Mouse (Mus musculus): Measurements from ENCODE around the gene Map10.

Gene Map10

DNA sequence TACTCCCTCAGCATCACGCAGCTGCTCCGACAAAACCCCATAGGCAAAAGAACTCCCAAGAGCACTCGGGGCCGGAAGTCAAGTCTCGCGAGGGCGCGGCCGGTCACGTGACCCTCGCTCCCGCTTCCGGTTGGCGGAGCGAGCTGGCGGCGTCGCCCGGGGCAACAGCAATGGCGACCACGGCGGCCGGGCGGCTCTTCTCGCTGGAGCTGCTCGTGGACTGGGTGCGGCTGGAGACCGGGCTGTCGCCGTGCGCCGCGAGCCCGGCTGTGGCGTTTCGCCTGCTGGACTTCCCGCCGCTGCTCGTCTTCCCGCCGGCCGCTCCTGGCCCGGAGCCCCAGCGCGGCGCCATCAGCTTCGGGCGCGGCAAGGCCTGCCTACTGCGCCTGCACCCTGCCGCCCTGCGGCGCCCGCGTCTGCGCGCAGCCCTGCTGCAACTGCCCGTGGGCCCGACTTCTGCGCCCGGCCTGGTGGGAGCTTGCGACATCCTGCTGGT lies at the start of gene Map10:
Gene Map10 (plus strand): TSS at position 119 of the 496 bp plus-strand sequence.
- DNase-seq: peak; percentile 89

DNA sequence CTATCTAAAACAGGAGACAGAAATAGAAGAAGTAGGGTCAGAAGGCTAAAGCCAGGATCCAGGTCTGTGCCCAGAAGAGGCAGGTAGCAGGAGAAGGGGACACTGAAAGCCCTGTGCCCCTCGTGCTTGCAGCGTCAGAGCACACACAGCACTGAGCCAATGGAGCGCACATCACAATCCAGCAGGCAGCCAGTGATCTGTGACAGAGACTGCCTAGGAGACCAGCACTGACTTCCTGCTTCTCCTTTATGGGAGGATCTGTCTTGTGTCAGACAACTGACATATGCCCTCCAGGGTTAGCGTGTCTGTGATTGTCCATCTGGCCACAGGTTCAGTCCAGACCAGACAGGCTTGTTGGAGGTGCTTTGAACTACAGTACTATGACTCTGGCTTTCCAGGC lies 49.3 kb upstream of the Map10 start:
- no peak for DNase-seq

DNA sequence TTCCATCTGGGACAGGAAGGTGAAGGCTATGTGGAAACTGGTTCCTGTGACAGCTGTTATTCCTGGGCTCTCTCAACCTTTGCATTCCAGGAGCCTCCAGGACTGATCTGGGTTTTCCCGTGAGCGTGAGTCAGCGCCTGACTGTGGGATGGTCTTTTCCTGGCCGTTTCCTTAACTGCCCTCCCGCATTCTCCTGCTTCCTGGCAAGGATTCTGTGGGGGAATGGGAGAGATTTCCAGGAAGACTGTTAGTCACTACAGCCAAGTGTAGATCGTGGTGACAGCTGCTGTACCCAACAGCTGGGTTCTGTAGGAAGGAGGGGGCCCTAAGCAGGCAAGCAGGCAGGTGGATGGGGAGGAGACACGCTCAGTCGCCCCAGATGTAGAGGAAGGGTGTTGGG lies 45.3 kb upstream of the Map10 start:
- no peak for DNase-seq

DNA sequence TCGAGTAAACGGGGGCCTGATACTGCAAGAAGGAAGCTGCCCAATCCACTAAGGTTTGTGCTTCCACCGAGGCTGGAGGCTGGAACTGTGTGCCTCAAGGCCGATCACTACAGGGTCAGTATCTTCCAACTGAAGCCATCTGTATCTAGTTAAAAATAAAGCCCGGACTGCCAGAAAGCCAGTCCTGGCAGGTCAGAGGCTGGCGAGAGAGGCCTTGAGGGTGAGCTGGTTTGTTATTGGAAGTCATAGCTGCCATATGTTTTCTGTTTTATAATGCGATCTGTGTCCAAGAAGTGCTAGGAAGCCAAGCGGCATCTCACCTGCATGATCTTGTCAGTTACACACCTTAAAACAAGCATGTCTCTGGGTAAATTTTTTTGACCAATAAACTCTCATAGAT lies 43.2 kb upstream of the Map10 start:
- peak; percentile 76 for DNase-seq

DNA sequence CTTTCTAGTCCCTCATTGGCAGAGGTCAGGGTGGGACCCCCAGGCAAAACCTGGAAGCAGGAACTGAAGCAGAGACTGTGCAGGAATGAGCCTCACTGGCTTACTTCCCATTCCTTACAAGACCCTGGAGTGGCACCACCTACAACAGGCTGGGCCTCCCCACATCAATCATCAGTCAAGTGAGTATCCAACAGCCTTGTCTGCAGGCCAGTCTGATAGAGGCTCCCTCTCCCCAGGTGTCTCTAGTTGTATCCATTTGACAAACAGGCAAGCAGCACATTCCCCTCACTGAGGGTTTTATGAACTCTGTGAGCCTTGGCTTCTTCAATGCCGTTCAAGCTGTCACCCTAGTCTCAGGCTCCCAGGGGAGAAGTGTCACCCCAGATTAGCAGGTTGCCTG lies 40.8 kb upstream of the Map10 start:
- DNase-seq: no peak

DNA sequence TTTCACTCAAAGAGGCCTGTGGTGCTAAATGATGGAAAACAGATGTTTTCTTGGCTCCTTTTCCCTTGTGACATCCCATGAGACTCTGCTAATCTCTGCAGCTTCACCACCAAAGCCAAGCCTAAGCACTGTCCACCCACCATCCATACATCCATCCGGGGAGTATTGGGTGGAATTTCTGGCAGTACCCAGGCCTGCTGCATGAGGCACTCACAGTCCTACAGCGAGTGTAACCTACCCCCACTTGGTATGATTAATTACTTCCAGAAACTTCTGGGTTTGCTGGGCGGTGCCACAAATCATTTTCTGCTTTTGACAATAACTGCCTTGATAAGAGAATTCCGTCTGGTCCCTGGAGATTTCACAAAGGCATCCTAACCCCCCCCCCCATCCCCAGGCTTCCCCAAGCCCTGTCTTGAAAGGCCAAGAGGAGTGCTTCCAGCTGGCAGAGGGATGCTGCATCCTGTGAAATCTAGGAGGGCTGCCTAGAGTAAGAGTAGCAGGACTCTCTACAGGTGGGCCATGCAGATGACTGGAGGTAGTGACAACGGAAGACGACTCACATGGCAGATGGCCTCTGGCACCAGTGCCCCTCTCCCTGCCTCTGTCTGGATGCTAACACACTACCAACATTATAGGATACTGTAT lies 31.1 kb upstream of the Map10 start:
- DNase-seq: no peak

DNA sequence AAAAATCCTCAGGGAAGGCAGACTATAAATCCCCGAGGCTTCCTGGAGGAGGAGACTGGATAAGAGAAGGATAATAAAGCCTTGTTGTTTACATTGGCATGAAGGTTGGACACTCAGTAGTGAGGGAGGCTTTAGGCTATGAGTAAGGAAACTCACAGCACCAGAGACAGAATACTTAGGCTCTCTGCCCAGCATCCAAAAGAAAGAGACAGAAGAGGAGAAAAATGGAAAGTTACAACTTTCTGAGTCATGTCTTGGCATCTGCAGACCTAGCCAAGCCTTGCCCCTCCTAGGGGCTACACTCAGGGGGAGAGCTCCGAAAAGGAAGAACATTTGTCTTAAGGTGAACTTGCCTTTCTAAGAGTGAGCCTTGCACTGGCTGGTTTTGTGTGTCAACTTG lies 30.0 kb upstream of the Map10 start:
- DNase-seq: no peak

DNA sequence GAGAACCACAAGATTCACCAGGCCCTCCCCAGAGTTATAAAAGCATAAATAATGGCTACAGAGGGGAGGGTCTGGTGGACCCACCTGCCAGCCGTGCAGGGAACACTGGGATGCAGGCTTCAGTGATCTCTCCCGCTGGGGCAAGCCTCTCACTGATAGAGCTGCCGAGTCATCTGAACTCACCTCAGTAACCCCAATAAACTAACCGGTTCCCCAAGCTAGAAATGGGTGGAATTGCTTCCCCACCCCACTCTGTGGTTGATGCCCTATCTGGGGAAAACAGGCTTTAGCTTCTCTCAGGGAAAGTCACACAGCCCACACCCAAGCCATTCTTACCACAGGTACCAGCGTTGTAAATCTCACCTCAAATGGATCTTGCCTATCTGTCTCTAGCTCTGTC lies 28.9 kb upstream of the Map10 start:
- DNase-seq: no peak

DNA sequence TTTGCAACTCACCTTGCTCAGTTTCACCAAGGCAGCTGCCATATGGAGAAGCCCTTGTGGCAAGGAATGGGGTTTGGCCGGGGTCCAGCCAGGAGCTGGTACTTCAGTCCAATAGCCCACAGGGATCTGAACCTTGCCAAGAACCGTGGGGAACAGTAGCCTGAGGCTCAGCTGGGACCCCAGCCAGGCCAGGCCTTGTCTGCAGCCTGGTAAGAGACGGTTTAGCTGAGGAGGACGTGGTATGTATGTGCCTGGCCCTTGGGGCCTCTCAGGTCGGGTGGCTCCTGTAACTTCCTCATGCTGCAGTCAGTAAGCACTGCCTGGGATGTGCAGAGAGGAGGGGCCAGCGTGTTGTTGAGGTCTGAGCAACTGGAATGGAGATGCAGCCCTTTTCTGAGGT lies 27.8 kb upstream of the Map10 start:
- DNase-seq: peak; percentile 90

DNA sequence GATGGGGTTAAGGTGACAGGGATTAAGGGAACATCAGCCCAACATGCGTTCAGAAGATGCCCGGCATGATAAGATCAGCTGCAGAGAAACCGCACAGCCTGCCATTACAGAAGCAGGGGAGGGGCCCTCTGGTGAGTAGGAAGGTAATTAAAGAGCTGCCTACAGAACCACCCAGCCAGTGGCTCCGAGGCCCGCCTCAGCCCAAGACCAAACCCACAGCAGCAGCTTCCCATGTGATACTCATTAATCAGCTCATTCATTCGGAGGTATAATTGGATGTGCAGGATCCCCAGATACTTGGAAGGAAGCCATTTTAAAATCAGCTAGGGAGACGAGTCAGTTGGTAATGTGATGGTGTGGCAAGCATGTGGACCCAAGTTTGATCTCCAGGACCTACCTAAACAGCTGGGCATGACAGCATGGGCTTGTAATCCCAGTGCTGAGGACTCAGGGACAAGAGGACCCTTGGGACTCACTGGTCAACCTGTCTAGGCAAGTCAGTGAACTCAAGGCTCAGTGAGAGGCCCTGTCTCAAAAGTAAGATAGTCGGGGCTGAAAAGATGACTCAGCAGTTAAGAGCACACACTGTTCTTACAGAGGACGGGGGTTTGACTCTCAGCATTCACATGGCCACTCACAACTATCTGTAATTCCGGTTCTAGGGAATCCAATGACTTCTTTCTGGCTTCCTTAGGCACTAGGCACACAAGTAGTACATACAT lies 23.7 kb upstream of the Map10 start:
- DNase-seq: no peak

DNA sequence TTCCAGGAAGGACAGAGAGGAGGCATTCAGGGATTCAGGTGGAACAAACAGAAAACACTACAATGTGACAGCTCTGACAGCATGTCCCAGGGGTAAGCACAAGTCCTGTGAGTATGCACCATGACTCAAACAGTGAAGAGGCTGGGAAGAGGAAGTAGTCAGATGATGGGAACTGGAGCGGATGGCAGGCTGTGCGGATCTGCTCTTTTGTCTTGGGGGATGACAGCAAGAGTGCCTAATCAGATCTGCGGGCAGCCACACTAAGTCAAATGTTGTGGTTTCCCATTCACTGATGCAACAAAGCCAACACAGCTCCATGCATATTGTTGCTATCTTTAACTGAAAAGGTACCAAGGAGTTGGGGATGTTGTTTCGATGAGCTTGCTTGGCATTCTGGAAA lies 20.2 kb upstream of the Map10 start:
- no peak for DNase-seq

DNA sequence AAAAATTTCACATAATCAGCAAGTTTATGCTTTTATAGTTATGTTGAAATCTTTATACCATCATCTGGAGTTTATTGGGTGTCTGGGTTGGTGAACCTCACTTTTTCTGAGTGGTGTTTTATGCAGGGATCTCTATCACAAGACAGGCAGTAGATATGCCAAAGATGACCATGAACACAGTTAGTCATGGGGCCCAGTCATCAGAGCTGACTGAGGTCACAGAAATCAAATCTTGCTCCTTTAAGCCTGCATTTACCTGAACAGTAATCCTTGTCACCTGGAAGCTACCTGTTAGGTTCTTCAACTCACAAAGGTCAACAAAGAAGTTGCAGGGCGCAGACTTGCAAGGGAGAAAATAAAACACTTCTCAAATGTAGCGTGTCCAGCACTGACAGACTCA lies 14.8 kb upstream of the Map10 start:
- DNase-seq: no peak

DNA sequence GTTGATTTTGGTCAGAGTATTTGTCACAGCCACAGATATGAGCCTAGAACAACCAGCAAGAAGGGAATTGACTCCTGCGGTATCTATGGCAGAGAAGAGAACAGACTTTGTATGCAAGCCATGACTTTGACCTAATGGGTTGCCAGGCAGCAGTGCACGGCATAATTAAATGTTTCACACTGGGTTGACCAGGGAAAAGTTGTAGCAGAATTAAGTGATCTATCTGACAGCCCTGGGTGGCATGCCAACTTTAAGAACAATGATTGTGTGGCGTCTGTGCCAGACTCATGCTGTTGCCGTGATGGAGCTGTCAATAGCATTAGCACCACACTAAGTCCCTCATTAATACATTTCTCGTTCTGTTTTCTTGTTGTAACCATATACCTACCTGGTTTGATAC lies 11.1 kb upstream of the Map10 start:
- no peak for DNase-seq

DNA sequence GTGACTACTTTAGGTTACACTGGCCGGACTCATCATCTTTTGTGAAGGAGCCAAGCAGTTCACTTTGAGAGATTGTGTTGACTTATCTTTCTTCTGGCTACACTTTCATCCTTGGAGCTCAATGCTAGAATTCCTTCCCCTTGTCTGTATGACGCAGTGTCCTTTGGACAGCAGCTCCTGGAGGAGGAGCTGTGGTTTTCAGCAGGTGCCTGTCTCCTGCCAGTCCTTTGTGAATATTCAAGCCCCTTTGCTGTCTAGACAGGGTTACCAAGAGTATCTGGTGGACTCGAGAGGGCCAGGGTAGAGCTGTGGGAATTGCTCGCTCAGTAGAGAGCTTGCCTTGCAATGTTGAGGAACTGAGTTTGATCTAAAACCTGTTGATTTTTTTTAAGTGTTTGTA lies 10.7 kb upstream of the Map10 start:
- no peak for DNase-seq

DNA sequence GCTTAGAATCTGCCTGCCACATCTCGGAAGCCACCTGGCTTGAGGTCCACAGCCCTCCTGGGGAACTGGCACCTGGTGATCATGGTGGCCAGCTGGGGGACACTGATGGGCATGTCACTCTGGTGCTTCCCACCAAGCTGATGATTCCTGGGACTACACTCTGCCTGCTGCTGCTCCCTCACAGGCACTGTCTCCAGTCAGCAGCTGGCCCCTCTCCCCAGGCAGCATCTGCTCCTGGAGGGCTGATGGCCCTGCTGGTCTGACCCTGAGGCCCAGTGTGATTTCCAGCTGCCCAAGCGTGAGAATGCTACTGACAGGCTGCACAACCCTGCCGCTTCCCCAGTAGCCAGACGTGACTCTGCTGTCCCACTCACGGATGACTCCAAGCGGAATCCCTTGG lies 9.2 kb upstream of the Map10 start:
- no peak for DNase-seq

DNA sequence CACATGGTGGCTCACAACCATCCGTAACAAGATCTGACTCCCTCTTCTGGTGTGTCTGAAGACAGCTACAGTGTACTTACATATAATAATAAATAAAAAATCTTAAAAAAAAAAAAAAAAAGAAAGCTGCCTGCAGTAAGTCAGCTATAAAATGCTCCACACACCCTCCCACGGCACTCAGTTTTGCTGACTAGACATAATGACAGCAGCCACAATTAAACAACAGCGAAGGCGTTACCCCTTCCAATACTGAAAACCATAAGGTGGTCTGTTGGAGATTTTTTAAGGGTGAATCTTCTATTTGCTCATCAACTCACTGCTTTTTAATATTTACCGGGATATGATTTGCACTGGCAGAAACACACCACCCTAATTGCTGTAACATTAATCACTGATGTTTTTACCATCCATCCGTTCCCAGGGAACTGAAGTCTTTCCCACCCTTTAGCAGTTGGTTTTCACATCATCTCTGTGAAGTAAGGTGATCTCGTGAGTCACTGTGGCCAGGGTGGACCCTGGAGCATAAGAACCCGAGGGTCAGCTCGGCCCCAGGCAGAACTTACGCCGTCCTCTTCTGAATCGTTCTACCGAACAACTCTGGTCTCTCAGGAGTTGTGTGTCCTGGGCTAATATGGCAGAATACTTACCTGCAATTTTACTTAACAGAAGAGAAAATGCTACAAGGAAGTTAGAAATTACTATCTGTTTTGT lies 7.5 kb upstream of the Map10 start:
- DNase-seq: no peak

DNA sequence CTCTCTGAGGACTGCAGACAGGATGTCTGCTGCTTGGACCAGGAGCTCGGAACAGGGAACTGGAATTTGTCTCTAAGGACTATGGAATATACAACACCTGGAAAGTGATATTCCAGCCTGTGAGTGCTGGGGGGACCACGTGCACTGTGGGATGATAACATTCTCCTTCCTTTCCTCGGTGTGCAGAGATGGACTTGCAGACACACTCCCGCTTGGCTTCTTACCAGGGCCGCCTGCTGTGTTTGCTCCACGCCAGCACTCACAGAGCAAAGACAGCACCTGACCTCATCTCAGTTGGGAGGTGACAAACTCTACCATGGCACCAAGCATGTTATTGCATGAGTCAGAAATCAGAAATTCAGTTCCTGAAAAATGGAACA lies 7.0 kb upstream of the Map10 start:
- DNase-seq: no peak

DNA sequence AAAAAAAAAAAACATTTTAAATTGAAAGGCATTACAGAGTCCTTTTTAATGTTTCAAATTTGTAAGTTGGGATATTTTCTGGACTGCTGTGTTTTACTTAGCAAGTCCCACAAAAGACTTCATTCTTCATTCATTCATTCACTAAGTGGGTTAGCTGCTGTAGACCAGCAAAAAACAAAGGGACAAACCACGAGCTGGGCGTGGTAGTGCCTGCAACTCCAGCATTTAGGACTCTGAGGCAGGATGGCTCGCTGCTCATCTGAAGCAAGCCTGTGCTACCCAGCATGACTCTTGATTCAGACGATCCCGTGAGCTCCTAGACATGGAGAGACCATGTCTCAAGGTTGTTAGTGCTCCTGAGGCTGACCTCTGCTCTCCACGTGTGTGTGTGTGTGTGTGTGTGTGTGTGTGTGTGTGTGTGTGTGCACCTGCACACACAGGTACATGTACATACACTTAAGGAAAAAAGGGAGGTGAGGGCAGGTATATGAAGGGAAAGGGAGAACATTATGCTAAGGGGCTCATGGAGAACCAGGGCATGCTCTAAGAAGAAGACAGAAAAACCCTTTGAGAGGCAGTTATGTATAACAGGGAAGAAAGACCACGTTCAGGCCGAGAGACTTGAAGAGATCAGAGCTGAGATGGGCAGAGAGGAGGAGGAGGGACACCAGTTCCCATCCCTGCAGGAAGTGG lies 4.3 kb upstream of the Map10 start:
- DNase-seq: no peak

DNA sequence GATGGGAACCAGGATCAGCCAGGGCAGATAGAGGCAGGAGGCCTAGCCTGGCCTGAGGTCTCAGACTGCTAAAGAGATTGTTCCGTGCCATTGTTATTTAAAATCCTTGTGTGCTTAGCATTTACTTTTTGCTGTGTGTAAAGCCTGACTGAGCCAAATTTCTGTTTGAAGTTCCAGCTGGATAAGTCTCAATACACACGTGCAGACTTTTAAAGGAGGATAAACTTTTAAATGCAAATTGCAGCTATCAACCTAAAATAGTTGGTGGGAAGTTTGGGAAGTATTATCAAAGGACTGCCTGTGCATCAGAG lies 3.8 kb upstream of the Map10 start:
- no peak for DNase-seq

DNA sequence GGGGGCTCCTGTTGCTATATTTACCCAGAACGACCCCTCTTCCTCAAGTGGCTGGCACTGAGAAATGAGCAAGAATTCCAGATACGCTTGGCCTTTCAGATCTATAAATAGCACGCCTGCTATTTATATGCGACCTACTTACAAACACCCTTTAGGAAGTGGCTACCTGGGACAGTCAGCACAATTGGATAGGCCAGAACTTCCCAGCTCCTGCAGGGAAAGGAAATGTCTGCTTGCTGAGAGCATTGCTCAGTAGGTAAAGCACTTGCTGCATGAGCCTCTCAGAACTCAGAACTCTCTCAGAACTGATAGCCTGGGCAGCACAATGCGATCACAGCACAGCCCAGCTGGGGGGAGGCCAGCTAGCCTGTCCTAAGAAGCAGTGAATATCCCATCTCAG lies 3.4 kb upstream of the Map10 start:
- no peak for DNase-seq

DNA sequence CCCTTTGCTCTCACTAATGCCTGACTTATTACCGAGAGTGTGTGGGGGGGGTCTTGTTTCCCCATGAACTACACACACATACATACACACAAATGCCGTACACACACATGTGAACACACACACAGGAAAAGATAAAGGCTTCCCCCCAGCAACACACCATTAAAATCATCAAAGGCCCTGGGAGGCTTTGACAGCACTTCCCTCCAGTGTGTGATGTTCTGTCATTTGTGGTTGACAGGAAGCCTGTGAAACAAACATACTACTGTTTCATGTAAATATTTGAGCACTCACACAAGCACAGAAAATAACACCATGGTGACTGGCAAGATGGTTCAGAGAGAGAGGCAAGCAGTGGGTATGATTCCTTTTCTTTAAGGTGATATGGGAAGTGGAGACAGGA lies 2.4 kb upstream of the Map10 start:
- DNase-seq: no peak

DNA sequence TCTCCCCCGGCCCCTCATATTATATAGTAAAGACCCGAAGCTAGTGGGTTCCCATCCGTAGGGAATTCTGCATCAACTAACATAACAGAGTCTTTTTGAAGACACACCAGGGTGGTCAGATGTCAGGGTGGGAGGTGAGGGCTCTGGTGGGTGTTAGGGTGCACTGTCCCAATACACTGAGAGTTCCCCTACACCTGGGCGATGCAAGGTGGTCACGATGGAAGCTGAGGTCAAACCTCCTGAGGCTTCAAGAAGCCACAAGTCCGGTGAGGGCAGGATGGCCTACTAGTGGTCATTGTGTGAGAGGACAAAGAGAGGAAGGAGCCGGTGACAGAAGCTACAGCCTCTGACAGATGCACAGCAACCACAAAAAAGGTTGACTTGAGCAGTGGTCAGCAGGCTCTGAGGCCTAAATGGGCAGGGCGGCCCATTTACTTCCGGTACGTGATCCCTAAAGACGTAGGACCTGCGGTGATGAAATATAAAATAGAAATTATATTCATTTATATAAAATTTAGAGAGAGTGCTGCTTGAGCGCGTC lies 389 bp upstream of the Map10 start:
- no peak for DNase-seq

DNA sequence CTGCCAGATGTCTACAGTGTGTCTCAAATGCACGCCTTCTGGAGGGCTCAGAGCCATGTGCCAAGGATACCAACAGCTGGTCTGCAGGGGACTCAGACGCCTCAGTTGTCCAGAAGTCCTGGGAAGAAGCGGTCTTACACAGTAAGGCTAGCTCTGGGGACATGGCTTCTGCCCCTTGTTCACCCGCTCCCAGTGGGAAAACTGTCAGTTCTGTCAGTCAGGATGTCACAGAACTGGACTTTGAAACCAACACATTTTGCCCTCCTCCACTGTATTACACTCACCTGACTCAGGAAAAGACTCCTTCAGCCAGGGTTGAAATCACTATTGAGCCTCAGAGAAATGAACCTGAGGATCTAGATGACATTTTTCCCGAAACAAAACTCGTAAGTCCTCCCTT lies 802 bp downstream of the Map10 start:
- no peak for DNase-seq

DNA sequence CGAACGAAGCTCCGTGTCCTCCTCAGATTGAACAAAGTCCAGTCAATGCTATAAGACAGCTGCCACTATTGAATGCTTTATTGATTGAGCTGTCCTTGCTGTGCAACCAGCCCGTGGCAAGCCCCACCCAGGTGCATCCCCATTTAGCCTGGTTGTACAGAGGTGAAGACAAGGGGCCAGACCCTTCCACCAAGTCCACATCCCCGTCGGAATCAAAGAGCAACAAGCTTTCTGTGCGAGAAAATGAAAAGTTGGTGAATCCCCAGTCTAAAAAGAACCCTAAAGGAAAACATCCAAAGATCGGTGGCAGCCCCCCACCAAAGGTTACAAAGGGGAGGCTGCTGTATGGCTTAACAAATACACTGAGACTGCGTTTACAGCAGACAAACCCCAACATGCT lies 1.3 kb downstream of the Map10 start:
- DNase-seq: no peak
